Mouse (Mus musculus): ENCODE data around the gene Pprc1.

Pprc1 gene

GRCm38 (mm10) chr19:46045696-46046311 lies 1.1 kb downstream of the Pprc1 start:
- in situ Hi-C loops (cut with MboI; ENCODE audit: low pct_unique_long_range_greater_than_20kb in 1 of 2, low sequenced_read_pairs in 2 of 2, unreplicated experiment in 1 of 2): no loop called here

GRCm38 (mm10) chr19:46046621-46047025 lies 1.9 kb downstream of the Pprc1 start:
- in situ Hi-C loops (cut with MboI; ENCODE audit: low pct_unique_long_range_greater_than_20kb in 1 of 2, low sequenced_read_pairs in 2 of 2, unreplicated experiment in 1 of 2): no loop called here

- in situ Hi-C loops (cut with MboI; ENCODE audit: low pct_unique_long_range_greater_than_20kb in 1 of 2, low sequenced_read_pairs in 2 of 2, unreplicated experiment in 1 of 2): no loop called here
Measured at GRCm38 (mm10) chr19:46047426-46047825, 2.7 kb downstream of the Pprc1 start.

- in situ Hi-C loops (cut with MboI; ENCODE audit: low pct_unique_long_range_greater_than_20kb in 1 of 2, low sequenced_read_pairs in 2 of 2, unreplicated experiment in 1 of 2): no loop called here
Measured at GRCm38 (mm10) chr19:46049129-46049528, 4.4 kb downstream of the Pprc1 start.

GRCm38 (mm10) chr19:46050462-46050861 lies 5.8 kb downstream of the Pprc1 start:
- in situ Hi-C loops (cut with MboI; ENCODE audit: low pct_unique_long_range_greater_than_20kb in 1 of 2, low sequenced_read_pairs in 2 of 2, unreplicated experiment in 1 of 2): no loop called here

- in situ Hi-C loops (cut with MboI; ENCODE audit: low pct_unique_long_range_greater_than_20kb in 1 of 2, low sequenced_read_pairs in 2 of 2, unreplicated experiment in 1 of 2): no loop called here
Measured at GRCm38 (mm10) chr19:46055752-46056387, 11.2 kb downstream of the Pprc1 start.

GRCm38 (mm10) chr19:46056388-46056946 lies 11.8 kb downstream of the Pprc1 start:
- in situ Hi-C loops (cut with MboI; ENCODE audit: low pct_unique_long_range_greater_than_20kb in 1 of 2, low sequenced_read_pairs in 2 of 2, unreplicated experiment in 1 of 2): no loop called here

GRCm38 (mm10) chr19:46056947-46057607 lies 12.4 kb downstream of the Pprc1 start:
- in situ Hi-C loops (cut with MboI; ENCODE audit: low pct_unique_long_range_greater_than_20kb in 1 of 2, low sequenced_read_pairs in 2 of 2, unreplicated experiment in 1 of 2): no loop called here

GRCm38 (mm10) chr19:46058466-46058865 lies 13.8 kb downstream of the Pprc1 start:
- in situ Hi-C loops (cut with MboI; ENCODE audit: low pct_unique_long_range_greater_than_20kb in 1 of 2, low sequenced_read_pairs in 2 of 2, unreplicated experiment in 1 of 2): no loop called here

GRCm38 (mm10) chr19:46060845-46061244 lies 16.2 kb downstream of the Pprc1 start:
- in situ Hi-C loops (cut with MboI; ENCODE audit: low pct_unique_long_range_greater_than_20kb in 1 of 2, low sequenced_read_pairs in 2 of 2, unreplicated experiment in 1 of 2): no loop called here

- in situ Hi-C loops (cut with MboI; ENCODE audit: low pct_unique_long_range_greater_than_20kb in 1 of 2, low sequenced_read_pairs in 2 of 2, unreplicated experiment in 1 of 2): no loop called here
Measured at GRCm38 (mm10) chr19:46068054-46068453, 23.4 kb downstream of the Pprc1 start.

- in situ Hi-C loops (cut with MboI; ENCODE audit: low pct_unique_long_range_greater_than_20kb in 1 of 2, low sequenced_read_pairs in 2 of 2, unreplicated experiment in 1 of 2): no loop called here
Measured at GRCm38 (mm10) chr19:46073285-46073684, 28.6 kb downstream of the Pprc1 start.

- in situ Hi-C loops (cut with MboI; ENCODE audit: low pct_unique_long_range_greater_than_20kb in 1 of 2, low sequenced_read_pairs in 2 of 2, unreplicated experiment in 1 of 2): no loop called here
Measured at GRCm38 (mm10) chr19:46074266-46074665, 29.6 kb downstream of the Pprc1 start.

GRCm38 (mm10) chr19:46075616-46076607 lies 31.2 kb downstream of the Pprc1 start, which contains the start of gene Nolc1:
Nolc1 (plus strand) TSS chr19:46075863.
- in situ Hi-C loops (cut with MboI; ENCODE audit: low pct_unique_long_range_greater_than_20kb in 1 of 2, low sequenced_read_pairs in 2 of 2, unreplicated experiment in 1 of 2): no loop called here

- in situ Hi-C loops (cut with MboI; ENCODE audit: low pct_unique_long_range_greater_than_20kb in 1 of 2, low sequenced_read_pairs in 2 of 2, unreplicated experiment in 1 of 2): no loop called here
Measured at GRCm38 (mm10) chr19:46078535-46078934, 33.8 kb downstream of the Pprc1 start.

GRCm38 (mm10) chr19:46085185-46085584 lies 40.5 kb downstream of the Pprc1 start:
- in situ Hi-C loops (cut with MboI; ENCODE audit: low pct_unique_long_range_greater_than_20kb in 1 of 2, low sequenced_read_pairs in 2 of 2, unreplicated experiment in 1 of 2): no loop called here

- in situ Hi-C loops (cut with MboI; ENCODE audit: low pct_unique_long_range_greater_than_20kb in 1 of 2, low sequenced_read_pairs in 2 of 2, unreplicated experiment in 1 of 2): no loop called here
Measured at GRCm38 (mm10) chr19:46086337-46086736, 41.7 kb downstream of the Pprc1 start.

- in situ Hi-C loops (cut with MboI; ENCODE audit: low pct_unique_long_range_greater_than_20kb in 1 of 2, low sequenced_read_pairs in 2 of 2, unreplicated experiment in 1 of 2): no loop called here
Measured at GRCm38 (mm10) chr19:46087871-46088270, 43.2 kb downstream of the Pprc1 start.

All from mouse embryonic stem cell (cell line).